Mouse (Mus musculus) neural tube, embryonic 11.5 days (tissue): Measurements from ENCODE around the gene Tmem135. TPM values are rescaled to one million over a fixed set of nuclear protein-coding genes. Genes with fewer than 3 reads are reported as not detected.

Experiments
- ATAC-seq: fragments of 200-750 bp; cut with Nextera tagmentation; 2 replicates; pipeline ENCODE4 v1.8.0; 2017; ENCODE audit warnings: moderate number of reproducible peaks, mild to moderate bottlenecking, moderate TSS enrichment, moderate library complexity; ENCODE audit not compliant: insufficient read depth, low FRiP score, low TSS enrichment
- DNase-seq: peaks from one replicate; pipeline ENCODE4 v3.0.0-alpha.2; 2015; ENCODE audit warnings: low spot score
- H3K27ac ChIP-seq: fragments of 300-500 bp; sonication (generic); 2 replicates; pipeline ENCODE4 v1.5.1; 2014; ENCODE audit warnings: low read depth, mild to moderate bottlenecking, low read length
- H3K27me3 ChIP-seq: fragments of 300-500 bp; sonication (generic); 2 replicates; pipeline ENCODE4 v1.6.1; 2014; ENCODE audit warnings: mild to moderate bottlenecking, low read length, mixed read lengths; ENCODE audit not compliant: control insufficient read depth, insufficient read depth
- H3K36me3 ChIP-seq: fragments of 300-500 bp; sonication (generic); 2 replicates; pipeline ENCODE4 v1.6.1; 2014; ENCODE audit warnings: mild to moderate bottlenecking, low read length, moderate library complexity, mixed read lengths; ENCODE audit not compliant: control insufficient read depth, insufficient read depth
- H3K4me1 ChIP-seq: fragments of 300-500 bp; sonication (generic); 2 replicates; pipeline ENCODE4 v1.6.1; 2014; ENCODE audit warnings: low read length, mixed read lengths; ENCODE audit not compliant: control insufficient read depth, insufficient read depth
- H3K4me2 ChIP-seq: fragments of 300-500 bp; sonication (generic); 2 replicates; pipeline ENCODE4 v1.6.1; 2014; ENCODE audit warnings: low read depth, mild to moderate bottlenecking, moderate library complexity
- H3K4me3 ChIP-seq: fragments of 300-500 bp; sonication (generic); 2 replicates; pipeline ENCODE4 v1.5.1; 2014; ENCODE audit warnings: low read depth, low read length
- H3K9ac ChIP-seq: fragments of 300-500 bp; sonication (generic); 2 replicates; pipeline ENCODE4 v1.6.1; 2014; ENCODE audit warnings: mild to moderate bottlenecking, low read length
- H3K9me3 ChIP-seq: fragments of 300-500 bp; sonication (generic); 2 replicates; pipeline ENCODE4 v1.6.1; 2016; ENCODE audit warnings: low read length; ENCODE audit not compliant: control insufficient read depth
- WGBS: fragments of 180-500 bp; shearing (Covaris S2); extraction: QIAGEN DNeasy Blood & Tissue Kit; methylation state at CpG from one replicate; pipeline ENCODE4 v1.1.7; 2014; 5-methylcytosine and 5-hydroxymethylcytosine counted together
- polyA plus RNA-seq: library from polyadenylated mRNA; unstranded; fragments of >200 nt; fragmentation: Nextera tagmentation; extraction: Ambion mirVana; gene quantifications from 2 replicates; pipeline ENCODE4 v1.2.1, GENCODE M21; 2014

Tmem135 gene
- polyA plus RNA-seq, 1 experiment from 2014 or later = 17.9 TPM

- Histone ChIP-seq H3K4me1 (no peaks in the 10 kb centered on the region), H3K36me3 (no peaks in the 10 kb centered on the region), H3K4me2 (no peak overlapping the region), H3K9ac (no peak overlapping the region), H3K4me3 (no peak overlapping the region), H3K27ac (no peak overlapping the region), H3K9me3 (no peaks in the 10 kb centered on the region), H3K27me3 (no peaks in the 10 kb centered on the region)
- 82% methylated on average over 2 of the region's 2 CpGs for WGBS
- ATAC-seq (no peak), DNase-seq (no peak)
These were observed 150.7 kb downstream of the Tmem135 start for GRCm38 (mm10) chr7:89253317-89253716.

GRCm38 (mm10) chr7:89251880-89252453, 152.1 kb downstream of the Tmem135 start:
- WGBS = 83% methylated on average over 4 of the region's 4 CpGs
- H3K4me3 ChIP-seq = no peak overlapping the region
- DNase-seq (no peak), ATAC-seq (no peak)
- no peaks in the 10 kb centered on the region for H3K27me3 ChIP-seq
- H3K9ac ChIP-seq = no peak overlapping the region
- H3K27ac ChIP-seq = no peak overlapping the region
- no peaks in the 10 kb centered on the region for H3K36me3 ChIP-seq
- no peak overlapping the region for H3K4me2 ChIP-seq
- H3K4me1 ChIP-seq = no peaks in the 10 kb centered on the region
- no peaks in the 10 kb centered on the region for H3K9me3 ChIP-seq

- 39% methylated on average over 7 of the region's 7 CpGs for whole genome bisulfite sequencing
- Histone ChIP-seq H3K9ac (no peak overlapping the region), H3K9me3 (no peaks in the 10 kb centered on the region), H3K27me3 (no peaks in the 10 kb centered on the region), H3K4me3 (no peak overlapping the region), H3K4me1 (no peaks in the 10 kb centered on the region), H3K36me3 (no peaks in the 10 kb centered on the region), H3K4me2 (no peak overlapping the region), H3K27ac (no peak overlapping the region)
- no peak for ATAC-seq
- DNase-seq = no peak
These were observed 155.7 kb downstream of the Tmem135 start for GRCm38 (mm10) chr7:89248135-89248850.

GRCm38 (mm10) chr7:89247012-89247710, 156.9 kb downstream of the Tmem135 start:
- Histone ChIP-seq H3K9me3 (no peaks in the 10 kb centered on the region), H3K4me3 (no peak overlapping the region), H3K27me3 (no peaks in the 10 kb centered on the region), H3K36me3 (no peaks in the 10 kb centered on the region), H3K4me2 (no peak overlapping the region), H3K4me1 (no peaks in the 10 kb centered on the region), H3K9ac (no peak overlapping the region), H3K27ac (no peak overlapping the region)
- DNase-seq = no peak
- no peak for ATAC-seq
- WGBS = 97% methylated on average over 2 of the region's 2 CpGs

GRCm38 (mm10) chr7:89242565-89242964, 161.5 kb downstream of the Tmem135 start:
- Histone ChIP-seq H3K9me3 (no peaks in the 10 kb centered on the region), H3K4me2 (no peak overlapping the region), H3K27ac (no peak overlapping the region), H3K9ac (no peak overlapping the region), H3K4me1 (no peaks in the 10 kb centered on the region), H3K4me3 (no peak overlapping the region), H3K36me3 (no peaks in the 10 kb centered on the region), H3K27me3 (no peaks in the 10 kb centered on the region)
- no peak for DNase-seq
- 95% methylated on average over 4 of the region's 4 CpGs for WGBS
- ATAC-seq = no peak

- Histone ChIP-seq H3K27ac (no peak overlapping the region), H3K4me2 (no peak overlapping the region), H3K27me3 (no peaks in the 10 kb centered on the region), H3K4me1 (no peaks in the 10 kb centered on the region), H3K4me3 (no peak overlapping the region), H3K9ac (no peak overlapping the region), H3K36me3 (no peaks in the 10 kb centered on the region), H3K9me3 (no peaks in the 10 kb centered on the region)
- 94% methylated on average over 2 of the region's 2 CpGs for WGBS
- ATAC-seq (no peak), DNase-seq (no peak)
These were observed 161.9 kb downstream of the Tmem135 start for GRCm38 (mm10) chr7:89242143-89242542.

- Histone ChIP-seq H3K9ac (no peak overlapping the region), H3K4me1 (no peaks in the 10 kb centered on the region), H3K4me3 (no peak overlapping the region), H3K27ac (no peak overlapping the region), H3K27me3 (no peaks in the 10 kb centered on the region), H3K4me2 (no peak overlapping the region), H3K9me3 (no peaks in the 10 kb centered on the region), H3K36me3 (no peaks in the 10 kb centered on the region)
- ATAC-seq = no peak
- no peak for DNase-seq
- WGBS = 94% methylated on average over 4 of the region's 4 CpGs
These were observed 164.4 kb downstream of the Tmem135 start for GRCm38 (mm10) chr7:89239592-89239991.

GRCm38 (mm10) chr7:89236592-89236991, 167.4 kb downstream of the Tmem135 start:
- H3K4me1 ChIP-seq = no peaks in the 10 kb centered on the region
- WGBS = 88% methylated on average over 2 of the region's 2 CpGs
- no peaks in the 10 kb centered on the region for H3K36me3 ChIP-seq
- ATAC-seq (no peak), DNase-seq (no peak)
- H3K9me3 ChIP-seq = no peaks in the 10 kb centered on the region
- no peak overlapping the region for H3K27ac ChIP-seq
- no peak overlapping the region for H3K9ac ChIP-seq
- H3K4me3 ChIP-seq = no peak overlapping the region
- H3K4me2 ChIP-seq = no peak overlapping the region
- H3K27me3 ChIP-seq = no peaks in the 10 kb centered on the region
